Mouse (Mus musculus) myocyte (in vitro differentiated cells): ENCODE data around the gene Gpr19.

Experiments
- E2F4 ChIP-seq: IDR thresholded peaks from one replicate; pipeline ENCODE4 v1.6.1; 2011; ENCODE audit warnings: mild to moderate bottlenecking, control low read depth, moderate library complexity; ENCODE audit not compliant: insufficient read depth
- MAX ChIP-seq: IDR thresholded peaks from one replicate; pipeline ENCODE4 v1.6.1; 2011; ENCODE audit warnings: low read depth, mild to moderate bottlenecking, control low read depth
- MYOD1 ChIP-seq, 3 experiments: IDR thresholded peaks; one replicate each; pipeline ENCODE4 v1.6.1; 2011; ENCODE audit warnings: control low read depth in 2 of 3, low read depth in 2 of 3, mild to moderate bottlenecking in 2 of 3, moderate library complexity in 1 of 3; ENCODE audit not compliant: insufficient read length in 2 of 3, control insufficient read depth in 1 of 3
- POLR2A ChIP-seq: IDR thresholded peaks from one replicate; pipeline ENCODE4 v1.6.1; 2011; ENCODE audit warnings: low read depth, mild to moderate bottlenecking, control low read depth, moderate library complexity; ENCODE audit not compliant: insufficient read length
- REST ChIP-seq: IDR thresholded peaks from one replicate; pipeline ENCODE4 v1.6.1; 2011; ENCODE audit warnings: mild to moderate bottlenecking, control low read depth, moderate library complexity; ENCODE audit not compliant: insufficient read depth, insufficient read length
- SRF ChIP-seq: IDR thresholded peaks from one replicate; pipeline ENCODE4 v1.6.1; 2011; ENCODE audit warnings: low read depth; ENCODE audit not compliant: control insufficient read depth, insufficient read length
- TCF12 ChIP-seq: IDR thresholded peaks from one replicate; pipeline ENCODE4 v1.6.1; 2011; ENCODE audit warnings: mild to moderate bottlenecking, control low read depth; ENCODE audit not compliant: poor library complexity, insufficient read depth, severe bottlenecking
- USF1 ChIP-seq: IDR thresholded peaks from one replicate; pipeline ENCODE4 v1.6.1; 2011; ENCODE audit warnings: low read depth, mild to moderate bottlenecking, control low read depth, moderate library complexity

DNA sequence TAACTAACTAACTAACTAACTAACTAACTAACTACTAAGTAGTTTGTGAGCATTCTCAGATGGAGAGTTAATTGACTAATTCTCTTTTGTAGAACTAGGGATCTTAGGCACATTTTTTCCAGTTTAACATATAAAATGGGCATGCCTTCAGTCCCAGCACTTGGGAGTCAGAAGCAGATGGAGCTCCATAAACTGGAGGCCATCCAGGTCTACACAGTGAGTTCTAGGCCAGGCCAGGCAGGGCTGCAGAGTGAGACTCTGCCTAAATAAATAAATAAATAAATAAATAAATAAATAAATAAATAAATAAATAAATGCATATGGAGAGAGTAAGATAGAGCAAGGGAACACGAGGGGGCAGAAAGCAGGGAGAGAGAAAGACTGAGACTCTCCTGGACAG, 20.5 kb downstream of the Gpr19 start:
- TF ChIP-seq POLR2A, result no peak
- no peak for TF ChIP-seq MAX
- TF ChIP-seq SRF, result no peak
- TF ChIP-seq TCF12, result no peak
- no peak for TF ChIP-seq USF1
- TF ChIP-seq REST, result no peak
- TF ChIP-seq E2F4, result no peak
- TF ChIP-seq MYOD1 (IDR thresholded peaks at IDR 0.05; ENCODE audit: control insufficient read depth in 1 of 3, insufficient read length in 2 of 3, low read depth in 2 of 3), result no peak
